Mouse (Mus musculus) lung, postnatal 0 days (tissue): ENCODE measurements at regions not wholly inside any gene's neighbourhood (a gene's known extent, or its start where the extent isn't known, plus 50 kb on each side); places are given as distances from the start of the nearest gene placed in this dataset.

Experiments used
- ATAC-seq: fragments of 200-750 bp; cut with Nextera tagmentation; 2 replicates; pipeline ENCODE4 v1.8.0; 2017; ENCODE audit warnings: moderate library complexity
- DNase-seq: peaks from one replicate; pipeline ENCODE4 v3.0.0-alpha.2; 2016; ENCODE audit warnings: low spot score
- H3K27ac ChIP-seq: fragments of 300-500 bp; sonication (generic); 2 replicates; pipeline ENCODE4 v1.5.1; 2014; ENCODE audit warnings: antibody characterized with exemption, mild to moderate bottlenecking, low read length, mixed read lengths
- H3K27me3 ChIP-seq: fragments of 300-500 bp; sonication (generic); replicated peaks from 2 replicates; pipeline ENCODE4 v1.6.1; 2014; ENCODE audit warnings: low read length, mixed read lengths; ENCODE audit not compliant: insufficient read depth
- H3K36me3 ChIP-seq: fragments of 300-500 bp; sonication (generic); 2 replicates; pipeline ENCODE4 v1.6.1; 2014; ENCODE audit warnings: low read length, mixed read lengths; ENCODE audit not compliant: insufficient read depth
- H3K4me1 ChIP-seq: fragments of 300-500 bp; sonication (generic); 2 replicates; pipeline ENCODE4 v1.6.1; 2014; ENCODE audit warnings: antibody characterized with exemption, low read depth, low read length, mixed read lengths; ENCODE audit not compliant: insufficient read depth
- H3K4me2 ChIP-seq: fragments of 300-500 bp; sonication (generic); replicated peaks from 2 replicates; pipeline ENCODE4 v1.6.1; 2014; ENCODE audit warnings: low read depth, mild to moderate bottlenecking, low read length, moderate library complexity, mixed read lengths
- H3K4me3 ChIP-seq: fragments of 300-500 bp; sonication (generic); 2 replicates; pipeline ENCODE4 v1.5.1; 2014; ENCODE audit warnings: low read depth, low read length
- H3K9ac ChIP-seq: fragments of 300-500 bp; sonication (generic); replicated peaks from 2 replicates; pipeline ENCODE4 v1.6.1; 2014; ENCODE audit warnings: low read depth, mild to moderate bottlenecking
- H3K9me3 ChIP-seq: fragments of 300-500 bp; sonication (generic); 2 replicates; pipeline ENCODE4 v1.6.1; 2016; ENCODE audit warnings: low read length, mixed read lengths
- CTCF ChIP-seq: IDR thresholded peaks from 2 replicates; pipeline ENCODE4 v1.5.1; 2016; ENCODE audit warnings: antibody characterized with exemption, mild to moderate bottlenecking
- EP300 ChIP-seq: IDR thresholded peaks from 2 replicates; pipeline ENCODE4 v1.6.1; 2016; ENCODE audit warnings: antibody characterized with exemption, mild to moderate bottlenecking, control low read depth
- WGBS: fragments of 180-500 bp; shearing (Covaris S2); extraction: QIAGEN DNeasy Blood & Tissue Kit; methylation state at CpG from one replicate; pipeline ENCODE4 v1.1.7; 2014; 5-methylcytosine and 5-hydroxymethylcytosine counted together

DNA sequence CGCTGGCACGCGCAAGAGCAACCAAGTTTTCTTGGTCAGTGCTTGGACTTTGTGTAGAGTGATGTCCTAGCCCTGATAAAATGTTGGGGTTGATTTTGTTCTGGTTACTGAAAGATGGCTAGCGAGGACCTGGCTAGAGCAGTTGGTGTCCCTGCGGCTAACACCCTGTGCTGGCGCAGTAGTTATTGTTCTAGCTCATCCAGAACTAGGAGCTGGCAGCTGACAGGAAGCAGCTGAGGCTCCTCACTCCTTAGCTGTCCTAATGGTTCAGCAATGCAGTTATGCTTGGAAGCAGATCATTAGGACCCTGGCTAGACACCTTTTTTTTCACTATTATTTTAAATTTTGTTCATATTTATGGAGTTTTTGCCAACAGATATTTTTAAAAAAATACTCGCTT lies 170.5 kb upstream of the Tank start:
- no peaks in the 10 kb centered on the region for H3K4me1 ChIP-seq
- H3K9ac ChIP-seq, result no peak overlapping the region
- DNase-seq (peak; percentile 24), ATAC-seq (no peak)
- H3K4me3 ChIP-seq, result no peak overlapping the region
- H3K4me2 ChIP-seq, result no peak overlapping the region
- H3K36me3 ChIP-seq, result no peaks in the 10 kb centered on the region
- 82% methylated on average over 7 of the region's 7 CpGs for WGBS
- H3K27me3 ChIP-seq, result no peaks in the 10 kb centered on the region
- no peak overlapping the region for H3K27ac ChIP-seq
- TF ChIP-seq CTCF, result no peak
- no peaks in the 10 kb centered on the region for H3K9me3 ChIP-seq

DNA sequence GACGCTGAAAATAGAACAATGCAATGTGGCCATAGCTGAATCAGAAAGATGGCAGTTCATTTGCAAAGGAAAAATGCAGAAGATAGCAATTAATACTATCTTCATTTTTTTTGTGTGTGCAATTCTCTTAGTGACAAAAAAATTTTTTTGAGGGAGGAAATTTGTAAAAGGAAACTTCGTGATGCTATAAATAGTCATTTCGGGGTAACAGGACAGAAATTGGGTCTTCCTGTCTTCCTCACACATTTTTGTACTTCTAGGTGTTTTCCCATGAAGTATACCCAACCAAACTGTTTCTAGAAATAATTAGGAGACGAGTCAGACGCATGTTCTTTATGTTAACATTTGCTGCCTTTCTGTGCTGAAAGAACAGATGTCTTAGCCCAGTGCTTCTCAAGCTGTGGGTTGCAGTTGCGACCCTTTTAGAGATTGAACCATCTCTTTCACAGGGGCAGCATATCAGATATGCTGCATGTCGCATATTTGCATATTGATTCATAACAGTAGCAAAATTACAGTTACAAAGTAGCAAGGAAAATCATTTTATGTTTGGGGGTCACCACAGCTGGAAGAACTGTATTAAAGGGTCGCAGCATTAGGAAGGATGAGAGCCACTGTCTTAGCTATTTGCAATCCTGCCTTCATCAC lies 172.2 kb upstream of the Tank start:
- Histone ChIP-seq H3K27ac (no peak overlapping the region), H3K36me3 (no peaks in the 10 kb centered on the region), H3K4me2 (no peak overlapping the region), H3K4me3 (no peak overlapping the region), H3K9me3 (no peaks in the 10 kb centered on the region), H3K4me1 (peaks cover 7% of the 10 kb centered on the region; the same call in 1 of the 2 replicates), H3K27me3 (no peaks in the 10 kb centered on the region), H3K9ac (no peak overlapping the region)
- ATAC-seq (no peak), DNase-seq (no peak)
- 80% methylated on average over 8 of the region's 8 CpGs for WGBS
- TF ChIP-seq EP300, result no peak
- no peak for TF ChIP-seq CTCF

DNA sequence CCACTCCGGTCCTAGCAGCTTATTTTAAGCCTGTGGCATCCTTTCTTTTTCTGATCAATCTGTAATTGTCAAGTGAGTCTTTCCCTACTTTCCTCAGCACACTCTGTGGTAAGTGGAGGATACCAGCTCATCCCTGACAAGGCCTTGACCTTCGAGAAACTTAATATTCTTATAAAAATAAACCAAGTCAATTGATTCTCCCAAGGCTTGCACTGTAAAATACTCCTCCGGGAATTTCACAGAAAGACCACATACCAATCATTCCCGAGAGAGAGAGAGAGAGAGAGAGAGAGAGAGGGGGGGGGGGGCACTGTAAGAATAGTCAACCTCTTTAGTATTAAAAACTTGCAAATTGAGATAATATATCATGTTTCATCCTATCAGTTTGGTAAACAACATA lies 173.1 kb upstream of the Tank start:
- Histone ChIP-seq H3K4me1 (peaks cover 7% of the 10 kb centered on the region; the same call in 1 of the 2 replicates), H3K27ac (no peak overlapping the region), H3K27me3 (no peaks in the 10 kb centered on the region), H3K9ac (no peak overlapping the region), H3K36me3 (no peaks in the 10 kb centered on the region), H3K4me2 (no peak overlapping the region), H3K4me3 (no peak overlapping the region), H3K9me3 (no peaks in the 10 kb centered on the region)
- DNase-seq, result no peak
- WGBS, result 33% methylated on average over 4 of the region's 4 CpGs
- no peak for TF ChIP-seq CTCF
- TF ChIP-seq EP300, result no peak
- no peak for ATAC-seq

DNA sequence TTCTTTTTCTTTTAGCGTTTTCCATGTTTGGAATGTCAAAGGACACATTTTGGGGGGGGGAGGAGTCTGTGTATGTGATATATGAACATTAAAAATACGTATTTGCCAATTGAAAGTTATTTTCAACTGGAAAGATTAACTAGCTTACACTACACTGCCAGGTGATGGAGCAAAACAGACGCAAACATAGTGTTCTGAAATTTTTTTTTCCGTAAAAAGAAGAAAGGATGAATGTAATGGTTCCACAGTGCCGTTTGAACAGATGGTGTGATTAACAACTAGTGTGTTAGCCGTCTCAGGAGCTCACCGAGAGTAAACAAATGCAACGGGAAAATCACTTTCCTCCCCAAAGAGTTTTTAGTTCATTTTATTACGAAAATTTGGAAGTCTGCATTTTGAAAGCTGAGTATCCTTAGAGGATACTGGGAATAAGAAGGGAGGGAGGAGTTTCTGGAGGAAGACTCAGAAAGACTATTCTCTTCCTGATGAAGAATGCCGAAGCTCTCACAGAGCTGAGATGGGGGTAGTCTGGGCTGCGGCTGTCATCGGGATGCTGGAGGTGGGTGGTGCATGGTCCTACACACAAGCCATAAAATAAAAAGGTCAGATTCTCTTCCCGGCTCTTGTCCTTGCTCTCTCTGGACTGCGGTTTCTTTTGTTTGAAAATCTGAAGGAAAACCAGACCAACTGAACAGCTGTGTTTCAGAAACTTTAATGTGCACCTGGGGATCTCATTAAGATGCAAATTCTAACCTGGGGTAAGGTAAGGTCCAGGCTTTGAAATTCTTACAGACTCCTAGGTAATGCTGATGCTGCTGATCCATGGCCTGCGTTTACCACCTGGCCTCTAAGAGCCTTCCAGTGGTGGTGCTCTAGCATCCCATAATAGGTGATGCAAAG lies 175.5 kb upstream of the Tank start:
- no peak overlapping the region for H3K27ac ChIP-seq
- no peaks in the 10 kb centered on the region for H3K27me3 ChIP-seq
- H3K36me3 ChIP-seq, result no peaks in the 10 kb centered on the region
- H3K4me2 ChIP-seq, result peak overlapping the region; percentile 65
- H3K9me3 ChIP-seq, result no peaks in the 10 kb centered on the region
- peak; percentile 15 for DNase-seq
- no peak for TF ChIP-seq EP300
- TF ChIP-seq CTCF, result no peak
- no peak for ATAC-seq
- peaks cover 7% of the 10 kb centered on the region; the same call in 1 of the 2 replicates for H3K4me1 ChIP-seq
- no peak overlapping the region for H3K9ac ChIP-seq
- peak overlapping the region; percentile 38 for H3K4me3 ChIP-seq
- WGBS, result 13% methylated on average over 15 of the region's 15 CpGs

DNA sequence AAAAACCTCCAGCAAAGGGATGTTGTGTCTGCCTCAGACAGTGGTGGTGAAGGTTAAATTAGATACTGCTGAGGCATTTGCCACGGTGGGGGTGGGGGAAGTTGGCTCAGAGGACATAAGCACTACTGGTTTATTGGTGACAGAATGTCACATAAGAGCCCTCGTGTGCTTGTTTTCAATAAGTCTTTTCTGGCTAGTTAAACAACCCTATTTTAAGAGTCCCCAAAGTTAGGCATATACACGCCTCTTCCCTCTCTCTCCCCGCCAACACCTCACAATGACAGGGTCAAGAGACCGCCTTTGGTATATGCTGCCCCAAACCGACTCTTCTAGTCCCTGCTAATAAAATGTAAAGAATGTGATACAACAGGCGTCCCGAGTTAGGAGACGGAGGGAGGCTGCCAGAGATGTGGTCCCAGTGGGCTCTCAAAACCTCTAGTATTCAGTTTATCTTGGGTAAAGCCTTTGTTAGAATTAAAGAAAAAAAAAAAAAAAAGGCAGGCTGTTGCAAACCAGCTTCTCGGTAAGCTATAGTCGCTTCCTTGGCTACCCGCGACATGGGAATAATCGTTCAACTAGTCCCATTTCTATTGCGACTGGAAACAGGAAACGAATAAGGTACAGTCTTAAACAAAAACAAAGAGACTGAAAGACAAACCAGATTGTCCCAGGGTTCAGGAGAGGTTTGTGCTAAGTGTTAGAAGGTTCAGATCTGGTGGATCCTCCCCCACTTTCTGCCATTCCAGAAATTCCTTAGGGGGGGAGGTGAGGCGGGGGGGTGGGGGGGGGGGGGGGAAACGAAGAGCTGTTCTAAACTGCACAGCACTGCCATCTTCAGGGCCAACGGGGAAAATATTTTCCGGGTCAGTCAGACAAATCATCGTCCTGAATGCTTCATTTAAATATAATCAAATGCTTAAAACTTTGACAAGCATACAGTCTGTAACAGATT lies 176.5 kb upstream of the Tank start:
- peak overlapping the region; percentile 65 for H3K4me2 ChIP-seq
- H3K4me3 ChIP-seq, result peak overlapping the region; percentile 38
- H3K27me3 ChIP-seq, result no peaks in the 10 kb centered on the region
- DNase-seq (peak; percentile 85), ATAC-seq (peak; percentile 80)
- H3K9me3 ChIP-seq, result no peaks in the 10 kb centered on the region
- peaks cover 7% of the 10 kb centered on the region; the same call in 1 of the 2 replicates for H3K4me1 ChIP-seq
- 1% methylated on average over 20 of the region's 21 CpGs for WGBS
- TF ChIP-seq EP300, result peak; percentile 76
- peak; percentile 67 for TF ChIP-seq CTCF
- H3K36me3 ChIP-seq, result no peaks in the 10 kb centered on the region
- H3K9ac ChIP-seq, result 0 out of 2 replicates have a peak overlapping the region, but pooled peaks have one; percentile 34
- peak overlapping the region; percentile 73 for H3K27ac ChIP-seq
